Mouse (Mus musculus): ENCODE measurements around the gene Map3k12. TPM values are rescaled to one million over a fixed set of nuclear protein-coding genes. Genes with fewer than 3 reads are reported as not detected.

Map3k12 gene
- polyA plus RNA-seq, 2 experiments: 1.1 to 1.3 TPM

- Histone ChIP-seq H3K4me3 (ENCODE audit: insufficient read depth in 1 of 2, low read depth in 2 of 2, low read length in 2 of 2) (no peak overlapping the region), H3K9ac (replicated peaks) (no peak overlapping the region), H3K9me3 (ENCODE audit: control insufficient read depth, low read length) (no peaks in the 10 kb centered on the region), H3K36me3 (replicated peaks; ENCODE audit: control insufficient read depth, insufficient read depth, low read depth) (no peaks in the 10 kb centered on the region), H3K4me1 (replicated peaks; ENCODE audit: control insufficient read depth in 2 of 2, insufficient read depth in 2 of 2, low read length in 1 of 2) (peaks cover 0 to 2% of the 10 kb centered on the region in 2 experiments; a peak in 3 of 4 replicates), H3K4me2 (ENCODE audit: low read depth) (no peak overlapping the region), H3K27me3 (ENCODE audit: control insufficient read depth, insufficient read depth, low read length) (no peaks in the 10 kb centered on the region), H3K27ac (no peak overlapping the region)
- no peak for TF ChIP-seq CTCF (IDR thresholded peaks at IDR 0.05; ENCODE audit: low read depth)
- no peak for TF ChIP-seq EP300 (IDR thresholded peaks at IDR 0.05; ENCODE audit: low read depth)
- WGBS (ENCODE audit: insufficient replicate concordance): 72% methylated on average over 26 of the region's 26 CpGs
- no peak for DNase-seq (ENCODE audit: low read depth in 3 of 3, low spot score in 3 of 3)
- ATAC-seq (ENCODE audit: insufficient read depth): no peak
Observed at GRCm38 (mm10) chr15:102451666-102452430, 65.0 kb downstream of the Map3k12 start.

GRCm38 (mm10) chr15:102450928-102451327 is 65.9 kb downstream of the Map3k12 start:
- DNase-seq (ENCODE audit: low read depth in 3 of 3, low spot score in 3 of 3): no peak
- H3K4me1 ChIP-seq (replicated peaks; ENCODE audit: control insufficient read depth in 2 of 2, insufficient read depth in 2 of 2, low read length in 1 of 2): peaks cover 0 to 2% of the 10 kb centered on the region in 2 experiments; a peak in 3 of 4 replicates
- no peak overlapping the region for H3K9ac ChIP-seq (replicated peaks)
- no peaks in the 10 kb centered on the region for H3K27me3 ChIP-seq (ENCODE audit: control insufficient read depth, insufficient read depth, low read length)
- 29% methylated on average over 7 of the region's 7 CpGs for WGBS (ENCODE audit: insufficient replicate concordance)
- no peak for TF ChIP-seq CTCF (IDR thresholded peaks at IDR 0.05; ENCODE audit: low read depth)
- no peak for TF ChIP-seq EP300 (IDR thresholded peaks at IDR 0.05; ENCODE audit: low read depth)
- H3K4me3 ChIP-seq (ENCODE audit: insufficient read depth in 1 of 2, low read depth in 2 of 2, low read length in 2 of 2): no peak overlapping the region
- H3K36me3 ChIP-seq (replicated peaks; ENCODE audit: control insufficient read depth, insufficient read depth, low read depth): no peaks in the 10 kb centered on the region
- no peak for ATAC-seq (ENCODE audit: insufficient read depth)
- H3K9me3 ChIP-seq (ENCODE audit: control insufficient read depth, low read length): no peaks in the 10 kb centered on the region
- peak overlapping the region; percentile 20; the same call in 1 of the 2 replicates for H3K4me2 ChIP-seq (ENCODE audit: low read depth)
- H3K27ac ChIP-seq: no peak overlapping the region

GRCm38 (mm10) chr15:102449366-102449765 is 67.5 kb downstream of the Map3k12 start:
- H3K36me3 ChIP-seq (replicated peaks; ENCODE audit: control insufficient read depth, insufficient read depth, low read depth): no peaks in the 10 kb centered on the region
- TF ChIP-seq EP300 (IDR thresholded peaks at IDR 0.05; ENCODE audit: low read depth) (no peak), CTCF (IDR thresholded peaks at IDR 0.05; ENCODE audit: low read depth) (no peak)
- WGBS (ENCODE audit: insufficient replicate concordance): 56% methylated on average over 8 of the region's 8 CpGs

More at GRCm38 (mm10) chr15:102449366-102449765, 67.5 kb downstream of the Map3k12 start:
- Histone ChIP-seq H3K4me3 (ENCODE audit: insufficient read depth in 1 of 2, low read depth in 2 of 2, low read length in 2 of 2) (no peak overlapping the region), H3K27ac (no peak overlapping the region), H3K4me2 (ENCODE audit: low read depth) (no peak overlapping the region), H3K4me1 (replicated peaks; ENCODE audit: control insufficient read depth in 2 of 2, insufficient read depth in 2 of 2, low read length in 1 of 2) (peaks cover 0 to 2% of the 10 kb centered on the region in 2 experiments; a peak in 3 of 4 replicates), H3K9ac (replicated peaks) (no peak overlapping the region), H3K27me3 (ENCODE audit: control insufficient read depth, insufficient read depth, low read length) (no peaks in the 10 kb centered on the region), H3K9me3 (ENCODE audit: control insufficient read depth, low read length) (no peaks in the 10 kb centered on the region)
- ATAC-seq (ENCODE audit: insufficient read depth) (no peak), DNase-seq (ENCODE audit: low read depth in 3 of 3, low spot score in 3 of 3) (no peak)

Other genes starting within 250 kb of the Map3k12 start
- gene Gm9918, start 246.5 kb downstream of the Map3k12 start, polyA plus RNA-seq (2012; rRNA removed): 0.04 TPM in 1 of 2 replicates, not detected in the other
- 0.04 TPM in 1 of 2 replicates, not detected in the other for gene Gm9918, start 246.5 kb downstream of the Map3k12 start, polyA plus RNA-seq (2014; fragmentation: Nextera tagmentation; extraction: Ambion mirVana)
- 13.4 and 15.4 TPM in 2 replicates for gene Mfsd5, start 237.6 kb downstream of the Map3k12 start, polyA plus RNA-seq (2012; rRNA removed)
- gene Mfsd5, start 237.6 kb downstream of the Map3k12 start, polyA plus RNA-seq (2014; fragmentation: Nextera tagmentation; extraction: Ambion mirVana): 21.2 and 23.5 TPM in 2 replicates
- 17.0 and 17.3 TPM in 2 replicates for gene Espl1, start 220.8 kb downstream of the Map3k12 start, polyA plus RNA-seq (2012; rRNA removed)
- 25.6 and 28.2 TPM in 2 replicates for gene Espl1, start 220.8 kb downstream of the Map3k12 start, polyA plus RNA-seq (2014; fragmentation: Nextera tagmentation; extraction: Ambion mirVana)
- gene Pfdn5, start 190.9 kb downstream of the Map3k12 start, polyA plus RNA-seq (2012; rRNA removed): 42.1 and 82.2 TPM in 2 replicates
- 149 and 156 TPM in 2 replicates for gene Pfdn5, start 190.9 kb downstream of the Map3k12 start, polyA plus RNA-seq (2014; fragmentation: Nextera tagmentation; extraction: Ambion mirVana)
- 26.7 and 32.5 TPM in 2 replicates for gene Myg1, start 185.4 kb downstream of the Map3k12 start, polyA plus RNA-seq (2012; rRNA removed)
- 43.2 and 45.4 TPM in 2 replicates for gene Myg1, start 185.4 kb downstream of the Map3k12 start, polyA plus RNA-seq (2014; fragmentation: Nextera tagmentation; extraction: Ambion mirVana)
- 31.0 and 33.7 TPM in 2 replicates for gene Aaas, start 166.3 kb downstream of the Map3k12 start, polyA plus RNA-seq (2012; rRNA removed)
- gene Aaas, start 166.3 kb downstream of the Map3k12 start, polyA plus RNA-seq (2014; fragmentation: Nextera tagmentation; extraction: Ambion mirVana): 44.3 and 48.9 TPM in 2 replicates
- 0.01 and 0.07 TPM in 2 replicates for gene Sp7, start 149.9 kb downstream of the Map3k12 start, polyA plus RNA-seq (2012; rRNA removed)
- gene Sp7, start 149.9 kb downstream of the Map3k12 start, polyA plus RNA-seq (2014; fragmentation: Nextera tagmentation; extraction: Ambion mirVana): 0.04 TPM in 1 of 2 replicates, not detected in the other
- 9.2 and 9.5 TPM in 2 replicates for gene Sp1, start 110.9 kb downstream of the Map3k12 start, polyA plus RNA-seq (2012; rRNA removed)
- gene Sp1, start 110.9 kb downstream of the Map3k12 start, polyA plus RNA-seq (2014; fragmentation: Nextera tagmentation; extraction: Ambion mirVana): 5.0 and 5.4 TPM in 2 replicates
- gene Amhr2, start 71.7 kb downstream of the Map3k12 start, polyA plus RNA-seq (2012; rRNA removed): 0.05 and 0.06 TPM in 2 replicates
- 0.11 and 0.23 TPM in 2 replicates for gene Amhr2, start 71.7 kb downstream of the Map3k12 start, polyA plus RNA-seq (2014; fragmentation: Nextera tagmentation; extraction: Ambion mirVana)
- 69.0 and 84.6 TPM in 2 replicates for gene Prr13, start 58.0 kb downstream of the Map3k12 start, polyA plus RNA-seq (2012; rRNA removed)
- 111 and 117 TPM in 2 replicates for gene Prr13, start 58.0 kb downstream of the Map3k12 start, polyA plus RNA-seq (2014; fragmentation: Nextera tagmentation; extraction: Ambion mirVana)
- 185 and 221 TPM in 2 replicates for gene Pcbp2, start 46.5 kb downstream of the Map3k12 start, polyA plus RNA-seq (2012; rRNA removed)
- 93.3 and 103 TPM in 2 replicates for gene Pcbp2, start 46.5 kb downstream of the Map3k12 start, polyA plus RNA-seq (2014; fragmentation: Nextera tagmentation; extraction: Ambion mirVana)
- not detected in 2 replicates for gene Gm10337, start 13.3 kb downstream of the Map3k12 start, polyA plus RNA-seq (2012; rRNA removed)
- not detected in 2 replicates for gene Gm10337, start 13.3 kb downstream of the Map3k12 start, polyA plus RNA-seq (2014; fragmentation: Nextera tagmentation; extraction: Ambion mirVana)
- gene Tarbp2, start 1.1 kb upstream of the Map3k12 start, polyA plus RNA-seq (2012; rRNA removed): 39.6 and 40.9 TPM in 2 replicates
- 31.5 and 40.2 TPM in 2 replicates for gene Tarbp2, start 1.1 kb upstream of the Map3k12 start, polyA plus RNA-seq (2014; fragmentation: Nextera tagmentation; extraction: Ambion mirVana)
- gene Npff, start 7.9 kb upstream of the Map3k12 start, polyA plus RNA-seq (2012; rRNA removed): 1.2 and 1.4 TPM in 2 replicates
- 0.19 and 0.94 TPM in 2 replicates for gene Npff, start 7.9 kb upstream of the Map3k12 start, polyA plus RNA-seq (2014; fragmentation: Nextera tagmentation; extraction: Ambion mirVana)
- gene Gm28047, start 108.0 kb upstream of the Map3k12 start, polyA plus RNA-seq (2012; rRNA removed): not detected in 2 replicates
- not detected in 2 replicates for gene Gm28047, start 108.0 kb upstream of the Map3k12 start, polyA plus RNA-seq (2014; fragmentation: Nextera tagmentation; extraction: Ambion mirVana)
- 12.3 and 15.8 TPM in 2 replicates for gene Atf7, start 108.4 kb upstream of the Map3k12 start, polyA plus RNA-seq (2012; rRNA removed)
- 6.8 and 7.3 TPM in 2 replicates for gene Atf7, start 108.4 kb upstream of the Map3k12 start, polyA plus RNA-seq (2014; fragmentation: Nextera tagmentation; extraction: Ambion mirVana)
- 126 and 227 TPM in 2 replicates for gene Atp5g2, start 155.3 kb upstream of the Map3k12 start, polyA plus RNA-seq (2012; rRNA removed)
- 38.4 and 42.3 TPM in 2 replicates for gene Atp5g2, start 155.3 kb upstream of the Map3k12 start, polyA plus RNA-seq (2014; fragmentation: Nextera tagmentation; extraction: Ambion mirVana)
- 5.6 and 5.7 TPM in 2 replicates for gene Calcoco1, start 205.1 kb upstream of the Map3k12 start, polyA plus RNA-seq (2012; rRNA removed)
- gene Calcoco1, start 205.1 kb upstream of the Map3k12 start, polyA plus RNA-seq (2014; fragmentation: Nextera tagmentation; extraction: Ambion mirVana): 8.4 TPM in 2 replicates

Data from liver, embryonic 14.5 days (tissue).